Mouse (Mus musculus) ES-E14 (cell line): ENCODE measurements around the gene Acly. TPM values are rescaled to one million over a fixed set of nuclear protein-coding genes. Genes with fewer than 3 reads are reported as not detected.

Experiments
- DNase-seq: peaks from one replicate; pipeline ENCODE4 v3.0.0-alpha.2; 2013; ENCODE audit warnings: low read depth, low spot score
- H3K27ac ChIP-seq: 2 replicates; pipeline ENCODE4 v1.5.1; 2012; ENCODE audit warnings: low read depth, mild to moderate bottlenecking, low read length, moderate library complexity, mixed read lengths; ENCODE audit not compliant: poor library complexity, insufficient read depth, severe bottlenecking
- H3K36me3 ChIP-seq: 2 replicates; pipeline ENCODE4 v1.6.1; 2012; ENCODE audit warnings: mild to moderate bottlenecking, low read length, moderate library complexity, mixed read lengths; ENCODE audit not compliant: control insufficient read depth, poor library complexity, insufficient read depth, severe bottlenecking
- H3K4me1 ChIP-seq, 2 experiments: fragments of 150-350 bp in 1 of 2; sonication (generic) in 1 of 2; 2 replicates each; pipeline ENCODE4 v1.6.1; 2012; ENCODE audit warnings: low read length in 2 of 2, mild to moderate bottlenecking in 1 of 2, mixed read lengths in 1 of 2; ENCODE audit not compliant: control insufficient read depth in 2 of 2, insufficient read depth in 2 of 2, poor library complexity in 1 of 2
- H3K4me3 ChIP-seq, 2 experiments: fragments of 150-350 bp in 1 of 2; sonication (generic) in 1 of 2; 2 replicates each; pipeline ENCODE4 v1.5.1; 2012; ENCODE audit warnings: low read length in 2 of 2, low read depth in 1 of 2, mild to moderate bottlenecking in 1 of 2, mixed read lengths in 1 of 2; ENCODE audit not compliant: insufficient read depth in 1 of 2, poor library complexity in 1 of 2, severe bottlenecking in 1 of 2
- H3K9ac ChIP-seq: 2 replicates; pipeline ENCODE4 v1.6.1; 2012; ENCODE audit warnings: low read depth, mild to moderate bottlenecking, low read length, mixed read lengths; ENCODE audit not compliant: poor library complexity, insufficient read depth, severe bottlenecking
- H3K9me3 ChIP-seq: fragments of 150-350 bp; sonication (generic); 2 replicates; pipeline ENCODE4 v1.6.1; 2012; ENCODE audit warnings: low read depth, mild to moderate bottlenecking, low read length; ENCODE audit not compliant: control insufficient read depth, insufficient read depth
- CHD2 ChIP-seq: IDR thresholded peaks from 2 replicates; pipeline ENCODE4 v1.6.1; 2014; ENCODE audit warnings: mild to moderate bottlenecking, low read depth, low read length, inconsistent platforms
- HCFC1 ChIP-seq: IDR thresholded peaks from 2 replicates; pipeline ENCODE4 v1.6.1; 2012; ENCODE audit warnings: low read length, inconsistent platforms, borderline replicate concordance; ENCODE audit not compliant: insufficient read depth
- MAFK ChIP-seq: IDR thresholded peaks from 2 replicates; pipeline ENCODE4 v1.6.1; 2014; ENCODE audit warnings: mild to moderate bottlenecking, low read depth, low read length, inconsistent platforms; ENCODE audit not compliant: insufficient read depth
- ZC3H11A ChIP-seq: IDR thresholded peaks from 2 replicates; pipeline ENCODE4 v1.6.1; 2012; ENCODE audit warnings: low read depth, mild to moderate bottlenecking, inconsistent platforms, low read length, borderline replicate concordance
- ZNF384 ChIP-seq: IDR thresholded peaks from 2 replicates; pipeline ENCODE4 v1.6.1; 2012; ENCODE audit warnings: low read depth, low read length, inconsistent platforms
- in situ Hi-C, 2 experiments: fragments of 600-800 bp; cut with MboI; formaldehyde crosslinking; loops; one replicate each; pipeline ENCODE4 v1.15.1; 2025; ENCODE audit warnings: low sequenced_read_pairs in 2 of 2, inconsistent platforms in 1 of 2; ENCODE audit not compliant: unreplicated experiment in 2 of 2
- total RNA-seq: library from RNA; depleted of rRNA; stranded (reverse); fragments of 300-350 nt; gene quantifications from 2 replicates; pipeline ENCODE4 v1.2.3, GENCODE M21; 2012; rRNA removed

The Acly gene
- total RNA-seq, 1 experiment: 209 TPM

- no peaks in the 10 kb centered on the region for H3K36me3 ChIP-seq
Observed at GRCm38 (mm10) chr11:100428612-100429199, 99.1 kb downstream of the Acly start.

GRCm38 (mm10) chr11:100426820-100427219 is 101.0 kb downstream of the Acly start:
- TF ChIP-seq ZNF384 (no peak), CHD2 (no peak), MAFK (no peak), HCFC1 (no peak), ZC3H11A (no peak)
- DNase-seq: no peak
- Histone ChIP-seq H3K4me3 (no peak overlapping the region), H3K9ac (no peak overlapping the region), H3K9me3 (no peaks in the 10 kb centered on the region), H3K36me3 (peaks cover 5% of the 10 kb centered on the region; the same call in 1 of the 2 replicates), H3K27ac (no peak overlapping the region), H3K4me1 (peaks cover 0 to 9% of the 10 kb centered on the region in 2 experiments; a peak in 1 of 4 replicates)
- in situ Hi-C loops: no loop called here

More at GRCm38 (mm10) chr11:100428612-100429199, 99.1 kb downstream of the Acly start:
- DNase-seq: no peak
- peaks cover 0 to 5% of the 10 kb centered on the region in 2 experiments; a peak in 1 of 4 replicates for H3K4me1 ChIP-seq
- H3K27ac ChIP-seq: no peak overlapping the region
- no peak overlapping the region for H3K9ac ChIP-seq
- no peak overlapping the region for H3K4me3 ChIP-seq
- TF ChIP-seq ZNF384 (no peak), HCFC1 (no peak), ZC3H11A (no peak), CHD2 (no peak), MAFK (no peak)
- H3K9me3 ChIP-seq: no peaks in the 10 kb centered on the region
- in situ Hi-C loops: no loop called here

Other genes with a start within 250 kb of the Acly start
- 322 and 326 TPM in 2 replicates for gene Eif1, start 208.1 kb downstream of the Acly start, total RNA-seq
- 1.6 and 2.9 TPM in 2 replicates for gene Gast, start 193.6 kb downstream of the Acly start, total RNA-seq
- gene Hap1, start 171.9 kb downstream of the Acly start, total RNA-seq: 21.4 and 34.2 TPM in 2 replicates
- gene Jup, start 130.2 kb downstream of the Acly start, total RNA-seq: 97.6 and 101 TPM in 2 replicates
- gene P3h4, start 113.2 kb downstream of the Acly start, total RNA-seq: 39.0 and 44.3 TPM in 2 replicates
- gene Fkbp10, start 112.3 kb downstream of the Acly start, total RNA-seq: 73.3 and 102 TPM in 2 replicates
- 27.1 and 27.4 TPM in 2 replicates for gene Nt5c3b, start 86.2 kb downstream of the Acly start, total RNA-seq
- 1.7 and 2.9 TPM in 2 replicates for gene Klhl10, start 86.1 kb downstream of the Acly start, total RNA-seq
- gene Klhl11, start 55.3 kb downstream of the Acly start, total RNA-seq: 43.3 and 49.5 TPM in 2 replicates
- gene Ttc25, start 17.6 kb upstream of the Acly start, total RNA-seq: 2.3 and 3.4 TPM in 2 replicates
- gene Cnp, start 46.9 kb upstream of the Acly start, total RNA-seq: 9.4 and 11.9 TPM in 2 replicates
- gene Nkiras2, start 91.2 kb upstream of the Acly start, total RNA-seq: 27.3 and 30.7 TPM in 2 replicates
- 139 and 208 TPM in 2 replicates for gene Dnajc7, start 92.2 kb upstream of the Acly start, total RNA-seq
- gene Zfp385c, start 164.5 kb upstream of the Acly start, total RNA-seq: 0.09 and 0.37 TPM in 2 replicates
- gene Dhx58, start 176.3 kb upstream of the Acly start, total RNA-seq: 2.3 and 4.1 TPM in 2 replicates
- gene Kat2a, start 184.5 kb upstream of the Acly start, total RNA-seq: 40.8 and 44.4 TPM in 2 replicates
- 0.49 and 1.6 TPM in 2 replicates for gene Hspb9, start 185.8 kb upstream of the Acly start, total RNA-seq
- 83.8 and 124 TPM in 2 replicates for gene Rab5c, start 210.2 kb upstream of the Acly start, total RNA-seq
- gene Kcnh4, start 231.9 kb upstream of the Acly start, total RNA-seq: 0.45 and 0.48 TPM in 2 replicates
- not detected in 2 replicates for gene Hcrt, start 234.9 kb upstream of the Acly start, total RNA-seq
- 16.5 and 26.4 TPM in 2 replicates for gene Ghdc, start 243.0 kb upstream of the Acly start, total RNA-seq